Mouse (Mus musculus): ENCODE results near the gene Garem2. TPM values are rescaled to one million over a fixed set of nuclear protein-coding genes. Genes with fewer than 3 reads are reported as not detected.
A peak's percentile ranks its signal among the peaks of the same experiment; 100 is the strongest.
"Not testable (repeated sequence)": the region's sequence is repeated elsewhere in the genome, so short reads cannot be mapped to it uniquely, and the experiment has no call there.

Gene Garem2
- total RNA-seq (2014; fragmentation: Nextera tagmentation) (not detected in 2 replicates), total RNA-seq (2017) (not detected in 2 replicates)

- ATAC-seq (replicated peaks; ENCODE audit: poor library complexity, severe bottlenecking) = 0 out of 2 replicates have a peak, but pooled peaks have one; percentile 21
Observed at GRCm38 (mm10) chr5:30104841-30105667, at the start of gene Garem2. Gene Garem2 (plus strand): TSS chr5:30105161.

GRCm38 (mm10) chr5:30058216-30058731 lies 46.7 kb upstream of the Garem2 start:
- no peak for ATAC-seq (replicated peaks; ENCODE audit: poor library complexity, severe bottlenecking)

- ATAC-seq (replicated peaks; ENCODE audit: poor library complexity, severe bottlenecking) = not testable (repeated sequence)
Observed at GRCm38 (mm10) chr5:30059607-30060006, 45.4 kb upstream of the Garem2 start.

- ATAC-seq (replicated peaks; ENCODE audit: poor library complexity, severe bottlenecking) = no peak
Observed at GRCm38 (mm10) chr5:30067726-30068125, 37.2 kb upstream of the Garem2 start.

GRCm38 (mm10) chr5:30071677-30072076 lies 33.3 kb upstream of the Garem2 start:
- ATAC-seq (replicated peaks; ENCODE audit: poor library complexity, severe bottlenecking) = no peak

- ATAC-seq (replicated peaks; ENCODE audit: poor library complexity, severe bottlenecking) = no peak
Observed at GRCm38 (mm10) chr5:30072377-30072776, 32.6 kb upstream of the Garem2 start.

- peak; percentile 98 for ATAC-seq (replicated peaks; ENCODE audit: poor library complexity, severe bottlenecking)
Observed at GRCm38 (mm10) chr5:30072825-30073821, 31.8 kb upstream of the Garem2 start, which contains the start of gene Tyms. Gene Tyms (minus strand): TSS chr5:30073617.

- no peak for ATAC-seq (replicated peaks; ENCODE audit: poor library complexity, severe bottlenecking)
Observed at GRCm38 (mm10) chr5:30092701-30093100, 12.3 kb upstream of the Garem2 start.

GRCm38 (mm10) chr5:30094399-30094798 lies 10.6 kb upstream of the Garem2 start:
- ATAC-seq (replicated peaks; ENCODE audit: poor library complexity, severe bottlenecking) = no peak

- ATAC-seq (replicated peaks; ENCODE audit: poor library complexity, severe bottlenecking) = no peak
Observed at GRCm38 (mm10) chr5:30095731-30096130, 9.2 kb upstream of the Garem2 start.

- no peak for ATAC-seq (replicated peaks; ENCODE audit: poor library complexity, severe bottlenecking)
Observed at GRCm38 (mm10) chr5:30098260-30098659, 6.7 kb upstream of the Garem2 start.

GRCm38 (mm10) chr5:30103340-30103739 lies 1.6 kb upstream of the Garem2 start:
- ATAC-seq (replicated peaks; ENCODE audit: poor library complexity, severe bottlenecking) = no peak

GRCm38 (mm10) chr5:30104339-30104738 lies 622 bp upstream of the Garem2 start:
- ATAC-seq (replicated peaks; ENCODE audit: poor library complexity, severe bottlenecking) = peak; percentile 26

- no peak for ATAC-seq (replicated peaks; ENCODE audit: poor library complexity, severe bottlenecking)
Observed at GRCm38 (mm10) chr5:30105668-30106300, 823 bp downstream of the Garem2 start, which contains the start of gene 3110082J24Rik. Gene 3110082J24Rik (minus strand): TSS chr5:30106086.

GRCm38 (mm10) chr5:30106756-30107155 lies 1.8 kb downstream of the Garem2 start:
- no peak for ATAC-seq (replicated peaks; ENCODE audit: poor library complexity, severe bottlenecking)

GRCm38 (mm10) chr5:30107186-30107585 lies 2.2 kb downstream of the Garem2 start:
- no peak for ATAC-seq (replicated peaks; ENCODE audit: poor library complexity, severe bottlenecking)

GRCm38 (mm10) chr5:30107611-30108041 lies 2.7 kb downstream of the Garem2 start:
- ATAC-seq (replicated peaks; ENCODE audit: poor library complexity, severe bottlenecking) = no peak

- ATAC-seq (replicated peaks; ENCODE audit: poor library complexity, severe bottlenecking) = no peak
Observed at GRCm38 (mm10) chr5:30108233-30108632, 3.3 kb downstream of the Garem2 start.

- ATAC-seq (replicated peaks; ENCODE audit: poor library complexity, severe bottlenecking) = no peak
Observed at GRCm38 (mm10) chr5:30109899-30110298, 4.9 kb downstream of the Garem2 start.

Data from granulocyte monocyte progenitor cell, adult 5-6 weeks (primary cell).